Mouse (Mus musculus): ENCODE data around the gene BC051019. TPM values are rescaled to one million over a fixed set of nuclear protein-coding genes. Genes with fewer than 3 reads are reported as not detected.
A peak's percentile ranks its signal among the peaks of the same experiment; 100 is the strongest.

BC051019 gene
- polyA plus RNA-seq (2015; fragmentation: Nextera tagmentation; extraction: Ambion mirVana) = 0.07 TPM in 1 of 2 replicates, not detected in the other

DNA sequence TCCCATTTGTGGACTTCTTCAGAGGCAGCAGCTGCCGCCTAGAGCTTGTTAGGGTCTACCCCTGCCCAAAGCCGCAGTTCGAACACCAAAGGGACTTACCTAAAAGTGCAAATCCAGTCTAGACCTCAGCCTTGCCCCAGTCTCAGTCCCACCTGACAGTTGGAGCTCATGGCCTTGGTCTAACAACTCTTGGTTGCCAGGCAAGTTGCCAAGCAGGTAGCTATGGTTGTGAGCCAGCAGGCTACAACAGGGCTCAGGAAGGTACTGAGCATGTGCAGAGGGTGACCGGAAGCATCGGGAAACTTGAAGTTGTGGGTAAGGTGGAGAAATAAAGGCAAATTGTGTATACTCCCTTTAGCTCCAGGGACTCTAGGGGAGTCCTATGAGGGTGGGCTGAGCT lies at the start of gene BC051019:
Gene BC051019, minus strand, starts transcription at position 154 of the 400 bp plus-strand sequence.
- Histone ChIP-seq H3K9ac (no peak within 1 kb of the TSS), H3K27ac (replicated peaks) (no peak within 1 kb of the TSS), H3K4me3 (replicated peaks) (no peak within 1 kb of the TSS), H3K27me3 (no peaks in the 10 kb centered on the region), H3K36me3 (replicated peaks) (no peaks in the 10 kb centered on the region), H3K4me1 (replicated peaks) (no peaks in the 10 kb centered on the region), H3K4me2 (no peak within 1 kb of the TSS), H3K9me3 (replicated peaks) (0 out of 2 replicates have a peak, but pooled peaks cover 3% of the 10 kb centered on the region)
- no peak for ATAC-seq (ENCODE audit: insufficient read depth)
- 79% methylated on average over 5 of the region's 5 CpGs for WGBS (ENCODE audit: insufficient replicate concordance)

DNA sequence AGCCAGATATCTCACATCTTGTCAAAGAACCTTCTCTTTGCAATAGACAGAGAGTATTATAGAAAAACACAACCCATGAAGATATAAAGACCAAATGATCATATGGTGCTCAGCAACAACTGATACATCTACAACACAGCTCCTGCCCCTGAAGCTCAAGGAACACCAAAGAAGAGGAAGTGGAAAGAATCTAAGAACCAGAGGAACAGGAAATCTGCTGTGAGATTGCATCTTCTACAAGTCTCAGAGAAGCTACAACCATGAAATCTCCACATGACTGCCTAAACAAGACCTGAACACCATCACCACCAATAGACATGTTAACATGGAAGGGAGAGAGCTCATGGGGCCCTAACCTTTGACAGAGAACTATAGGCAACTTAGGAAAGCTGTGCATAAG lies 48.6 kb upstream of the BC051019 start:
- Histone ChIP-seq H3K27ac (replicated peaks) (no peak overlapping the region), H3K4me3 (replicated peaks) (no peak overlapping the region), H3K9ac (no peak overlapping the region), H3K4me2 (no peak overlapping the region), H3K36me3 (replicated peaks) (no peaks in the 10 kb centered on the region), H3K4me1 (replicated peaks) (peaks cover 22% of the 10 kb centered on the region), H3K9me3 (replicated peaks) (no peaks in the 10 kb centered on the region), H3K27me3 (peaks cover 4% of the 10 kb centered on the region; the same call in 1 of the 2 replicates)
- no peak for ATAC-seq (ENCODE audit: insufficient read depth)

DNA sequence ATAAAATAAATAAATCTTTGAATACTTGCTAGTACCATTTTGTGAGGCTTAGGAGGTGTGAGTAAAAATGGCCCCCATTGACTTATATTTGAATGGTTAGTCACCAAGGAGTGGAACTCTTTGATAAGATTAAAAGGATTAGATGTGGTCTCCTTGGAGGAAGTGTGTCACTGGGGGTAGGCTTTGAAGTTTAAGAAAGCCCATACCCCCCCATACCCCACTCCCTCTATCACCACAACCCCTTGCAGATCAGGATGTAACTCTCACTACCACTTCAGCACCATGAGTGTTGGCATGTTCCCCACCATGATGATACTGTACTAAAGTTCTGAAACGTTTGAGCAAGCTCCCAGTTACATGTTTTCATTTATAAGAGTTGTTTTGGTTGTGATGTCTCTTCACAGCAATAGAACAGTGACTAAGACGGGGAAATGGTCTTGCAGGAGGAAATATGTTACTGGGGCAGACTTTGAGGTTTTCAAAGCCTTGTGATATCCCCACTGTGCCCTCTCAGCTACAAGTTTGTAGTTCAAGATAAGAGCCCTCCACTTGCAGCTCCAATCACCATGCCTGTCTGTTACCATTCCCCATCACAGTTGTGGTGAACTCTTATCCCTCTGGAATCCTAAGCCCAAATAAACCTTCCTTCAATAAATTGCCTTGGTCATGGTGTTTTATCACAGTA lies 45.2 kb upstream of the BC051019 start:
- Histone ChIP-seq H3K36me3 (replicated peaks) (no peaks in the 10 kb centered on the region), H3K4me1 (replicated peaks) (peaks cover 31% of the 10 kb centered on the region), H3K27ac (replicated peaks) (no peak overlapping the region), H3K4me3 (replicated peaks) (no peak overlapping the region), H3K27me3 (no peaks in the 10 kb centered on the region), H3K9ac (no peak overlapping the region), H3K4me2 (no peak overlapping the region), H3K9me3 (replicated peaks) (no peaks in the 10 kb centered on the region)
- 10% methylated on average over 2 of the region's 2 CpGs for WGBS (ENCODE audit: insufficient replicate concordance)
- no peak for ATAC-seq (ENCODE audit: insufficient read depth)

DNA sequence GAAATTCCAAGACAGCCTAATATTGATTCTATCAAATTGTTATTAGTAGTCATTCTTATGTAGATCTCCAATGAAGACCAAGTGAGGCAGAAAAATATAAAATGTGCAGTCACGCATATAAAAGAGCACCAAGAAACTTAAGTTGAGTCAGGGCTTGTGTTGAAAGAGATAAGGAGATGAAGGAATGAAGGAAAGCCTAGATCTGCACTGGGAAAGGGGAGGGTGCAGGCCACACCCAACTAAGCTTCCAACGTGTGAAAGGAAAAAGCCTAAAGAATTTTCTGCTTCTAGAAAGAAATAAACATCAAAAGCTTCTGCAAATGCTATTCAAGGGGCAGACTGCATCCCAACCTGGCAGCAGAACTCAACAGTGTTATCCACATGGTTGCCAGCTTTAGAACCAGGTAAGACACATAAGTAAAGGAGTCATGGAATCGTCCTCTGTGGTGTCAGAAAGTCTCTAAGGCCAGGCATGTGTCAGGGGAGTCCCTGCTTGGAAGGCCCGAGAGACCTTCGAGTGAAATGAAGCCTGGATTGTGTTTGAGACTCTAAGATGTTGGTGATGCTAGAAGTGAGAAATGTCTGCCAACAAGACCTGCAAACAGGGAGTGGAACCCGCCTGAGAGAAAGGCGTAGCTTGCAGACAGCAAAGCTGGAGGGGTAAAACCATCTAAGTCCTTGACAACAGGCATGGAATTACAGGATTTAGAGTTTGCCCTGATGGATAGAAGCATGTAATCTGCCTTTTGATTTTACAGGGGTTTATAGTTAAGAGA lies 44.1 kb upstream of the BC051019 start:
- H3K4me1 ChIP-seq (replicated peaks) = peaks cover 31% of the 10 kb centered on the region
- H3K4me3 ChIP-seq (replicated peaks) = no peak overlapping the region
- H3K36me3 ChIP-seq (replicated peaks) = no peaks in the 10 kb centered on the region
- H3K27ac ChIP-seq (replicated peaks) = peak overlapping the region; percentile 19; the same call in 1 of the 2 replicates
- peak; percentile 86 for ATAC-seq (ENCODE audit: insufficient read depth)
- WGBS (ENCODE audit: insufficient replicate concordance) = 50% methylated on average over 7 of the region's 7 CpGs
- H3K9me3 ChIP-seq (replicated peaks) = no peaks in the 10 kb centered on the region
- peak overlapping the region; percentile 42 for H3K4me2 ChIP-seq
- H3K27me3 ChIP-seq = no peaks in the 10 kb centered on the region
- H3K9ac ChIP-seq = no peak overlapping the region

DNA sequence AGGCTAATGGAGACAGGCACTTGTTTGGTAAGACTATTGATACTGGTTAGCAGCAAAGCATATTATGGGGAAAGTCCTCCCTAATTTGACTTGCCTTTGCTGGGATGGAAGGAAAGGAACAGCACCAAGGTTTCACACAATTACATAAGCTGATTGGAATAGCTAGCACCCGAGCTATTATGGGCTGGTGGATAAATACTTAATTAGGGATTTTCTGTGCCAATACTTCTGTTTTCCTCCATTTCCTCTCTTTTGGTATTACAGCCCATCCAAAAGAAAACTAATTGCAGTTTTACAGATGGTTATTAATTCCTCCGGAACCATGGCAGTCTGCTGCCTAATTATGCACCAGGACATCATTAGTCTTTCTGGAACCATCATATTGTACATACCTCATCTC lies 40.4 kb upstream of the BC051019 start:
- Histone ChIP-seq H3K27ac (replicated peaks) (no peak overlapping the region), H3K4me2 (no peak overlapping the region), H3K4me3 (replicated peaks) (no peak overlapping the region), H3K9ac (no peak overlapping the region), H3K36me3 (replicated peaks) (no peaks in the 10 kb centered on the region), H3K27me3 (no peaks in the 10 kb centered on the region), H3K9me3 (replicated peaks) (no peaks in the 10 kb centered on the region), H3K4me1 (replicated peaks) (peaks cover 26% of the 10 kb centered on the region)
- WGBS (ENCODE audit: insufficient replicate concordance) = 51% methylated on average over 2 of the region's 2 CpGs
- ATAC-seq (ENCODE audit: insufficient read depth) = no peak

DNA sequence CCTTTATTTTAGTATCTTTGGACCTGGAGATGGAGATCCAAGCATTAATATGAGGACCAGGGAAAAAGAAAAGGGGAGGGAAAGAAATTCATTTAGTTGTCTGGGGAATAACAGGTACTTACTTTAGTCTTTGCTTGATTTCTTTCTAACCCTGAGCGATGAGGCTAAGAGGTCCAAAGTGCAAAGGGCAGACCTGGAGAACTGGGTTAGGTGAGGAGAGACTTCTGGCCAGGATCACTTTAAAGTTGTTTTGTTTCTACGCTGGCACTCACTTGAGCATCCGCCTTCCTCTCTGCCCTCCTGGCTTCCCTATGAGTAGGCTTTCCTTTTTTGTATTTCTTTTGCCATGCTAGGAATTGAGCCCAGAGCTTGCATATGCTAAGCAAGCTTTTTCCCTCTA lies 32.6 kb upstream of the BC051019 start:
- no peak for ATAC-seq (ENCODE audit: insufficient read depth)
- Histone ChIP-seq H3K9me3 (replicated peaks) (no peaks in the 10 kb centered on the region), H3K27ac (replicated peaks) (no peak overlapping the region), H3K4me1 (replicated peaks) (peaks cover 26% of the 10 kb centered on the region), H3K4me3 (replicated peaks) (no peak overlapping the region), H3K36me3 (replicated peaks) (no peaks in the 10 kb centered on the region), H3K4me2 (no peak overlapping the region), H3K9ac (no peak overlapping the region), H3K27me3 (no peaks in the 10 kb centered on the region)
- WGBS (ENCODE audit: insufficient replicate concordance) = 80% methylated on average over 3 of the region's 3 CpGs

GRCm38 (mm10) chr7:109754034-109754433 lies 30.4 kb upstream of the BC051019 start:
- H3K9ac ChIP-seq = no peak overlapping the region
- no peak overlapping the region for H3K4me3 ChIP-seq (replicated peaks)
- no peak overlapping the region for H3K4me2 ChIP-seq
- H3K27ac ChIP-seq (replicated peaks) = no peak overlapping the region
- no peaks in the 10 kb centered on the region for H3K9me3 ChIP-seq (replicated peaks)
- H3K4me1 ChIP-seq (replicated peaks) = peaks cover 33% of the 10 kb centered on the region
- peaks cover 2% of the 10 kb centered on the region; the same call in 1 of the 2 replicates for H3K36me3 ChIP-seq (replicated peaks)
- ATAC-seq (ENCODE audit: insufficient read depth) = no peak
- 71% methylated on average over 8 of the region's 8 CpGs for WGBS (ENCODE audit: insufficient replicate concordance)
- no peaks in the 10 kb centered on the region for H3K27me3 ChIP-seq

- H3K9me3 ChIP-seq (replicated peaks) = no peaks in the 10 kb centered on the region
- peaks cover 9% of the 10 kb centered on the region for H3K36me3 ChIP-seq (replicated peaks)
- H3K4me3 ChIP-seq (replicated peaks) = peak within 1 kb of the TSS; percentile 71
- ATAC-seq (ENCODE audit: insufficient read depth) = peak; percentile 89
- WGBS (ENCODE audit: insufficient replicate concordance) = under 1% methylated on average over 69 of the region's 74 CpGs
- H3K27ac ChIP-seq (replicated peaks) = peak within 1 kb of the TSS; percentile 84
- H3K4me2 ChIP-seq = peak within 1 kb of the TSS; percentile 91
- H3K4me1 ChIP-seq (replicated peaks) = peaks cover 33% of the 10 kb centered on the region
- peak within 1 kb of the TSS; percentile 88 for H3K9ac ChIP-seq
- no peaks in the 10 kb centered on the region for H3K27me3 ChIP-seq
These were observed 28.6 kb upstream of the BC051019 start, which contains the start of gene Tmem9b for GRCm38 (mm10) chr7:109752008-109752925. Gene Tmem9b (minus strand): TSS chr7:109752875.

DNA sequence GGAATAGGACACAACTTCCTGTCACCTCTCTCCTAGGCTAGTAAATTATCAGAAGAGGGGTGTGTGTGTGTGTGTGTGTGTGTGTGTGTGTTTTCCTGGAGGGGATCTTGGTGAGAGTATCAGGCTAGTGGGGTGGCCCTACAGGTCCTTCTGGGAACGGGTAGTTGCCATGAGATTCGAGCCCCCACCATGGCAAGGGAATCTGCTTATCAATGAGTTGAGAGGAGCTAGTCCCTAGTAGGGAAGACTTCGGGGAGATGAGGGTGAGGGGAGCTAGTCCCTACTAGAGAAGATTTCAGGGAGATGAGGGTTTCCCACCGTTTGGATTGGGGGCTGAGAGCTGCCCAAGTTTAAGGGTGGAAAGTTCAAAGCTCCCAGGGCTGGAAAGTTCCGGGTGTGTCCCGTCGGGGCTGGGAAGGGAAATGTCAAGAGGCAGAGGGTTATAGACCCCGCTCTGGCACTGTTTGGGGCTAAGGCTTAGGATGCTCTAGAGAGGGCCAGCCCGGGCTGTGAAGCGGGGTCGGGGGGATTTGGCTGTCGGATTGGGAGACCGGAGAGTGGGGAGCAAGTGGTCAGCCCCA lies 27.9 kb upstream of the BC051019 start:
- ATAC-seq (ENCODE audit: insufficient read depth) = peak; percentile 5; the same call in 1 of the 2 replicates
- no peaks in the 10 kb centered on the region for H3K27me3 ChIP-seq

GRCm38 (mm10) chr7:109747747-109748146 lies 24.1 kb upstream of the BC051019 start:
- Histone ChIP-seq H3K4me1 (replicated peaks) (peaks cover 16% of the 10 kb centered on the region), H3K9me3 (replicated peaks) (no peaks in the 10 kb centered on the region), H3K9ac (no peak overlapping the region), H3K4me2 (no peak overlapping the region), H3K27ac (replicated peaks) (no peak overlapping the region), H3K36me3 (replicated peaks) (peaks cover 36% of the 10 kb centered on the region), H3K27me3 (no peaks in the 10 kb centered on the region), H3K4me3 (replicated peaks) (no peak overlapping the region)
- ATAC-seq (ENCODE audit: insufficient read depth) = no peak
- 67% methylated on average over 1 of the region's 1 CpGs for WGBS (ENCODE audit: insufficient replicate concordance)

More for the DNA sequence above, 27.9 kb upstream of the BC051019 start:
- peaks cover 33% of the 10 kb centered on the region for H3K4me1 ChIP-seq (replicated peaks)
- no peaks in the 10 kb centered on the region for H3K9me3 ChIP-seq (replicated peaks)
- peak overlapping the region; percentile 88 for H3K9ac ChIP-seq
- under 1% methylated on average over 13 of the region's 13 CpGs for WGBS (ENCODE audit: insufficient replicate concordance)
- peak overlapping the region; percentile 91 for H3K4me2 ChIP-seq
- H3K36me3 ChIP-seq (replicated peaks) = peaks cover 9% of the 10 kb centered on the region
- H3K4me3 ChIP-seq (replicated peaks) = peak overlapping the region; percentile 71
- H3K27ac ChIP-seq (replicated peaks) = peak overlapping the region; percentile 84

All from liver, embryonic 15.5 days (tissue).